Mouse (Mus musculus): ENCODE results near the gene Gins2.

GRCm38 (mm10) chr8:120535452-120536305 is 53.4 kb downstream of the Gins2 start:
- TF ChIP-seq POLR2A (IDR thresholded peaks at IDR 0.05; ENCODE audit: insufficient read length, low read depth): no peak
- TF ChIP-seq MAX (IDR thresholded peaks at IDR 0.05; ENCODE audit: low read depth): no peak
- TF ChIP-seq E2F4 (IDR thresholded peaks at IDR 0.05; ENCODE audit: insufficient read depth): no peak
- TF ChIP-seq USF1 (IDR thresholded peaks at IDR 0.05; ENCODE audit: low read depth): no peak
- peak in 2 of 3 experiments; percentile 53 to 77 for TF ChIP-seq MYOD1 (IDR thresholded peaks at IDR 0.05; ENCODE audit: control insufficient read depth in 1 of 3, insufficient read length in 2 of 3, low read depth in 2 of 3)
- no peak for TF ChIP-seq TCF3 (IDR thresholded peaks at IDR 0.05; ENCODE audit: insufficient read length, low read depth)
- no peak for TF ChIP-seq TCF12 (IDR thresholded peaks at IDR 0.05; ENCODE audit: insufficient read depth, poor library complexity, severe bottlenecking)
- no peak for TF ChIP-seq SRF (IDR thresholded peaks at IDR 0.05; ENCODE audit: control insufficient read depth, insufficient read length, low read depth)
- TF ChIP-seq CEBPB (IDR thresholded peaks at IDR 0.05; ENCODE audit: insufficient read depth, poor library complexity, severe bottlenecking): no peak
- TF ChIP-seq POLR2AphosphoS2 (IDR thresholded peaks at IDR 0.05; ENCODE audit: insufficient read length, low read depth): peak; percentile 10
- TF ChIP-seq REST (IDR thresholded peaks at IDR 0.05; ENCODE audit: insufficient read depth, insufficient read length): no peak
- peak in 2 of 3 experiments; percentile 59 to 79 for TF ChIP-seq MYOG (IDR thresholded peaks at IDR 0.05; ENCODE audit: control insufficient read depth in 1 of 3, insufficient read depth in 1 of 3, insufficient read length in 2 of 3, low read depth in 2 of 3)
